Mouse (Mus musculus) stomach, embryonic 14.5 days (tissue): Measurements from ENCODE around the gene Spata25. TPM values are rescaled to one million over a fixed set of nuclear protein-coding genes. Genes with fewer than 3 reads are reported as not detected.

Source experiments
- ATAC-seq: fragments of 200-750 bp; cut with Nextera tagmentation; 2 replicates; pipeline ENCODE4 v1.8.0; 2017; ENCODE audit warnings: low read depth, moderate TSS enrichment; ENCODE audit not compliant: insufficient number of reproducible peaks, insufficient read depth, low FRiP score
- H3K27ac ChIP-seq: fragments of 300-500 bp; sonication (generic); 2 replicates; pipeline ENCODE4 v1.5.1; 2014; ENCODE audit warnings: mild to moderate bottlenecking, low read length, moderate library complexity, mixed read lengths
- H3K27me3 ChIP-seq: fragments of 300-500 bp; sonication (generic); 2 replicates; pipeline ENCODE4 v1.6.1; 2014; ENCODE audit warnings: low read length, control low read depth, mixed read lengths; ENCODE audit not compliant: control insufficient read depth, insufficient read depth
- H3K36me3 ChIP-seq: fragments of 300-500 bp; sonication (generic); 2 replicates; pipeline ENCODE4 v1.6.1; 2014; ENCODE audit warnings: mild to moderate bottlenecking, control low read depth, low read length, moderate library complexity, mixed read lengths; ENCODE audit not compliant: control insufficient read depth, insufficient read depth
- H3K4me1 ChIP-seq: fragments of 300-500 bp; sonication (generic); 2 replicates; pipeline ENCODE4 v1.6.1; 2014; ENCODE audit warnings: low read length, control low read depth, mixed read lengths; ENCODE audit not compliant: control insufficient read depth, insufficient read depth
- H3K4me2 ChIP-seq: fragments of 300-500 bp; sonication (generic); replicated peaks from 2 replicates; pipeline ENCODE4 v1.6.1; 2014; ENCODE audit warnings: low read depth, low read length, control low read depth
- H3K4me3 ChIP-seq: fragments of 300-500 bp; sonication (generic); 2 replicates; pipeline ENCODE4 v1.5.1; 2014; ENCODE audit warnings: low read depth, low read length, control low read depth
- H3K9ac ChIP-seq: fragments of 300-500 bp; sonication (generic); replicated peaks from 2 replicates; pipeline ENCODE4 v1.6.1; 2014; ENCODE audit warnings: low read depth, mild to moderate bottlenecking, control low read depth, low read length, moderate library complexity, mixed read lengths
- H3K9me3 ChIP-seq: fragments of 300-500 bp; sonication (generic); 2 replicates; pipeline ENCODE4 v1.6.1; 2016; ENCODE audit warnings: low read depth, low read length, control low read depth; ENCODE audit not compliant: control insufficient read depth
- WGBS: fragments of 180-500 bp; shearing (Covaris S2); extraction: QIAGEN DNeasy Blood & Tissue Kit; methylation state at CpG from one replicate; pipeline ENCODE4 v1.1.7; 2014; 5-methylcytosine and 5-hydroxymethylcytosine counted together
- polyA plus RNA-seq: library from polyadenylated mRNA; unstranded; fragments of >200 nt; fragmentation: Nextera tagmentation; extraction: Ambion mirVana; gene quantifications from 2 replicates; pipeline ENCODE4 v1.2.1, GENCODE M21; 2014

Gene Spata25
- polyA plus RNA-seq, 1 experiment from 2014 or later = not detected

GRCm38 (mm10) chr2:164795868-164796267, 32.5 kb downstream of the Spata25 start:
- Histone ChIP-seq H3K4me1 (no peaks in the 10 kb centered on the region), H3K27me3 (no peaks in the 10 kb centered on the region), H3K27ac (no peak overlapping the region), H3K4me3 (no peak overlapping the region), H3K4me2 (no peak overlapping the region), H3K9ac (no peak overlapping the region), H3K9me3 (no peaks in the 10 kb centered on the region), H3K36me3 (peaks cover 53% of the 10 kb centered on the region)
- ATAC-seq = no peak
- WGBS = 83% methylated on average over 4 of the region's 4 CpGs

DNA sequence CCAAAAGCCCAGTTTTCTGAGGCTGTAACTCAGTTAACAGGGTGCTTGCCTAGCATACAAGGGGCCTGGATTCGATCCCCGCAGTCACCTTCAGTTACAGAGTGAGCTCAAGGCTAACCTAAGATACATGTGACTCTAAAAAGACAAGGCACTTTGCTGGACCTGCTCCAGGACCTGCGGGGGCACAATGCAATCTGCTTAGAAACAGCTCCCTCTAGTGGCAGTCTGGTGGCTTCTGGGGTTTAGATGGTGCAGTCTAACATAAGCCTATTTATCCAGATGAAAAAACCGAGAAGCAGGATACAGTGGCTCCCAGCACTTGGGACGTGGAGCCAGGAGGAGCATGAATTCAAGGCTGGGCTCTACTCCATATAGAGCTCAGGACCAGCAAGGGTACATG, 34.0 kb downstream of the Spata25 start:
- H3K9ac ChIP-seq = no peak overlapping the region
- H3K4me2 ChIP-seq = no peak overlapping the region
- no peaks in the 10 kb centered on the region for H3K9me3 ChIP-seq
- no peaks in the 10 kb centered on the region for H3K27me3 ChIP-seq
- H3K27ac ChIP-seq = no peak overlapping the region
- H3K36me3 ChIP-seq = peaks cover 50% of the 10 kb centered on the region
- H3K4me3 ChIP-seq = no peak overlapping the region
- 32% methylated on average over 5 of the region's 5 CpGs for WGBS
- no peaks in the 10 kb centered on the region for H3K4me1 ChIP-seq
- ATAC-seq = 0 out of 2 replicates have a peak, but pooled peaks have one; percentile 24

GRCm38 (mm10) chr2:164793772-164794171, 34.6 kb downstream of the Spata25 start:
- no peak for ATAC-seq
- Histone ChIP-seq H3K9ac (no peak overlapping the region), H3K4me2 (no peak overlapping the region), H3K36me3 (peaks cover 54% of the 10 kb centered on the region), H3K9me3 (no peaks in the 10 kb centered on the region), H3K4me1 (no peaks in the 10 kb centered on the region), H3K27ac (no peak overlapping the region), H3K27me3 (no peaks in the 10 kb centered on the region), H3K4me3 (no peak overlapping the region)
- WGBS = 90% methylated on average over 2 of the region's 2 CpGs

DNA sequence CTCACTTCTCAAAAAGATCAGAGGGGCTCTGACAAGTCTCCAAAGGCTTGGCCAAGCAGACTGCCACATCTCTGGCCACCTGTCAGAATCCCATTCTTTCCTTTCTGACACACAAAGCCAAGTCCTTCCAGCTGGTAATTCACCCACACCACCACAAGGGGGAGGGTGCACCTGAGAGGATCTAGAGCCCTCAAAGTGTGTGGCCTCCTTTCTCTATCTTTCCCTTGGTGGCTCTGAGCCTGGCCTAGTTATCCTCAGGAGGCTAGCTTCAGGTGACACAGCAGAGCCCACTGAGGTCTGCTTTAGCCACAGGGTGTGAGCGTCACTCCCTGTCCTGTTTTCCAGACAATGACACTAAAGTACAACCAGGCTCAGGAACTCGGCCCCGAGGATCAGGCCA, 35.1 kb downstream of the Spata25 start:
- WGBS = 73% methylated on average over 3 of the region's 3 CpGs

GRCm38 (mm10) chr2:164792400-164793190, 35.7 kb downstream of the Spata25 start:
- ATAC-seq = no peak
- H3K36me3 ChIP-seq = peaks cover 48% of the 10 kb centered on the region
- H3K27me3 ChIP-seq = no peaks in the 10 kb centered on the region
- H3K4me3 ChIP-seq = no peak overlapping the region
- H3K4me2 ChIP-seq = no peak overlapping the region
- 0 out of 2 replicates have a peak, but pooled peaks cover 3% of the 10 kb centered on the region for H3K4me1 ChIP-seq
- WGBS = 93% methylated on average over 12 of the region's 12 CpGs
- H3K9ac ChIP-seq = no peak overlapping the region
- H3K27ac ChIP-seq = no peak overlapping the region
- H3K9me3 ChIP-seq = no peaks in the 10 kb centered on the region

More for the DNA sequence above, 35.1 kb downstream of the Spata25 start:
- H3K36me3 ChIP-seq = peaks cover 54% of the 10 kb centered on the region
- H3K4me3 ChIP-seq = no peak overlapping the region
- H3K9ac ChIP-seq = no peak overlapping the region
- no peak overlapping the region for H3K4me2 ChIP-seq
- ATAC-seq = 0 out of 2 replicates have a peak, but pooled peaks have one; percentile 20
- H3K27ac ChIP-seq = no peak overlapping the region
- 0 out of 2 replicates have a peak, but pooled peaks cover 2% of the 10 kb centered on the region for H3K4me1 ChIP-seq
- H3K9me3 ChIP-seq = no peaks in the 10 kb centered on the region
- no peaks in the 10 kb centered on the region for H3K27me3 ChIP-seq

GRCm38 (mm10) chr2:164791841-164792261, 36.5 kb downstream of the Spata25 start:
- Histone ChIP-seq H3K36me3 (peaks cover 43% of the 10 kb centered on the region), H3K27me3 (no peaks in the 10 kb centered on the region), H3K9ac (no peak overlapping the region), H3K4me1 (peaks cover 3% of the 10 kb centered on the region; the same call in 1 of the 2 replicates), H3K27ac (no peak overlapping the region), H3K4me2 (no peak overlapping the region), H3K4me3 (no peak overlapping the region), H3K9me3 (no peaks in the 10 kb centered on the region)
- no peak for ATAC-seq
- 90% methylated on average over 18 of the region's 18 CpGs for WGBS

- Histone ChIP-seq H3K9me3 (no peaks in the 10 kb centered on the region), H3K4me2 (no peak overlapping the region), H3K9ac (no peak overlapping the region), H3K27ac (no peak overlapping the region), H3K27me3 (no peaks in the 10 kb centered on the region), H3K4me3 (no peak overlapping the region), H3K4me1 (peaks cover 3% of the 10 kb centered on the region; the same call in 1 of the 2 replicates), H3K36me3 (peaks cover 36% of the 10 kb centered on the region)
- no peak for ATAC-seq
- WGBS = 65% methylated on average over 4 of the region's 4 CpGs
These were observed 37.9 kb downstream of the Spata25 start for GRCm38 (mm10) chr2:164790451-164790850.

- 60% methylated on average over 4 of the region's 4 CpGs for WGBS
- Histone ChIP-seq H3K36me3 (peaks cover 27% of the 10 kb centered on the region), H3K27me3 (no peaks in the 10 kb centered on the region), H3K4me2 (no peak overlapping the region), H3K4me3 (no peak overlapping the region), H3K27ac (no peak overlapping the region), H3K4me1 (peaks cover 8% of the 10 kb centered on the region; the same call in 1 of the 2 replicates), H3K9me3 (no peaks in the 10 kb centered on the region), H3K9ac (no peak overlapping the region)
- ATAC-seq = no peak
These were observed 39.9 kb downstream of the Spata25 start for GRCm38 (mm10) chr2:164788411-164788810.
